In the genomic region with DNA sequence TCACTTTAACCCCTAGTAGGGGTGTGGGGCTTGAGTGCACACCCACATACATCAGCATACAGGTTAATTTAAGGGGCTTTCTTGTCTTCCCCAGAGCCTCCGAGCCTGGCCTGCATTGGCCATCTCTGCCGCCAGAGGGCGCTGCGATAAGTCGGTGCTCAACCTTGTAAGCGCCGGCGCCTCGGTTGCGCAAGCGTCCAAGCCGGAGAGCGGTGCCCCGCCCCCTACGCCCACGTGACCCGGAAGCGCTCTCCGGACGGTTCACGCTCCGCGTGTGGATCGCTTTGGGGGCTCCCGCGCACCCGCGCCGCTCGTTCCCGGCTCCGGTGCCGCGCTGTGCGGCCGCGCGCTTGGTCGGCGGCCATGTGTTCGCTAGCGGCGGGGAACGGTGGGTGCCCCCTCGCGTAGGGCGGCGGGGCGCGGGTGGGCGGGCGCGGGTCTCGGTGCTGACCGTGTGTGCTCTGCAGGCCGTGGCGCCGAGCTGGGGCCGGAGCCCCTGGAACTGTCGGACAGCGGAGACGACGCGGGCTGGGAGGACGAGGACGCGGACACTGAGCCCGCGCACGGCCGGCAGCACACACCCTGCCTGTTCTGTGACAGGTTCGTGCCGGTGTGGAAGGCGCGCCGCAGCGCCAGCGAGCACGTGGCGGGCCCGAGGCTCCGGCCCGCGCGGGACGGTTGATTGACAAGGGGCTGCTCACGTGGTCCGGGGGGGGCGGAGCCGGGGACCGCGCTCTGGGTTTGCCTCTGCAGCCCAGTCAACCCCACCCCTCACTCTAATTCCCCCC, we compare ENCODE assay signal across 1 mouse cellular context.
TF ChIP-seq lines count a peak whose summit lies in the region.

Gene Prmt3 (plus strand): TSS at position 233 of the 788 bp plus-strand sequence.

TF ChIP-seq in MEL, 35 proteins besides CTCF, POLR2A, EP300 and RAD21 (continued from another document):
- TF ChIP-seq E2F4 (IDR thresholded peaks at IDR 0.05; ENCODE audit: borderline replicate concordance, low read depth, low read length) = no peak
- peak; percentile 93 for TF ChIP-seq MXI1 (IDR thresholded peaks at IDR 0.05; ENCODE audit: low read depth, low read length)
- no peak for TF ChIP-seq RCOR1 (IDR thresholded peaks at IDR 0.05; ENCODE audit: low read depth, low read length)
- TF ChIP-seq MAFK (IDR thresholded peaks at IDR 0.05; ENCODE audit: borderline replicate concordance, low read depth, low read length) = 0 out of 2 replicates have a peak, but pooled peaks have one; percentile 44
- TF ChIP-seq UBTF (IDR thresholded peaks at IDR 0.05; ENCODE audit: borderline replicate concordance, insufficient read depth, low read depth, low read length) = no peak
- TF ChIP-seq CHD2 (IDR thresholded peaks at IDR 0.05; ENCODE audit: low read length) = no peak; the same call in 1 of the 2 replicates
- no peak for TF ChIP-seq GATA1 (IDR thresholded peaks at IDR 0.05; ENCODE audit: low read depth, low read length)
- no peak for TF ChIP-seq ZNF384 (IDR thresholded peaks at IDR 0.05; ENCODE audit: low read depth, low read length)
- no peak for TF ChIP-seq ETS1 (IDR thresholded peaks at IDR 0.05; ENCODE audit: low read depth, low read length)
- peak; percentile 66 for TF ChIP-seq NELFE (IDR thresholded peaks at IDR 0.05; ENCODE audit: low read depth, low read length)
- peak; percentile 38; the same call in 1 of the 2 replicates for TF ChIP-seq TCF12 (IDR thresholded peaks at IDR 0.05; ENCODE audit: low read depth, low read length)
- TF ChIP-seq ELF1 (IDR thresholded peaks at IDR 0.05; ENCODE audit: low read depth, low read length) = peak; percentile 97
